Mouse (Mus musculus) large intestine, adult 2 months (tissue): ENCODE results near the gene Sycp2. TPM values are rescaled to one million over a fixed set of nuclear protein-coding genes. Genes with fewer than 3 reads are reported as not detected.

Experiments used
- DNase-seq: peaks from one replicate; pipeline ENCODE4 v3.0.0-alpha.2; 2012; ENCODE audit warnings: low read depth, low spot score
- WGBS: fragments of 180-500 bp; shearing (Covaris S2); methylation state at CpG from one replicate; pipeline ENCODE4 v1.1.7; 2018; 5-methylcytosine and 5-hydroxymethylcytosine counted together
- polyA plus RNA-seq: library from polyadenylated mRNA; depleted of rRNA; stranded (reverse); fragments of >200 nt; gene quantifications from 2 replicates; pipeline ENCODE4 v1.2.3, GENCODE M21; 2012; rRNA removed

The Sycp2 gene
- polyA plus RNA-seq, 1 experiment, result not detected

DNA sequence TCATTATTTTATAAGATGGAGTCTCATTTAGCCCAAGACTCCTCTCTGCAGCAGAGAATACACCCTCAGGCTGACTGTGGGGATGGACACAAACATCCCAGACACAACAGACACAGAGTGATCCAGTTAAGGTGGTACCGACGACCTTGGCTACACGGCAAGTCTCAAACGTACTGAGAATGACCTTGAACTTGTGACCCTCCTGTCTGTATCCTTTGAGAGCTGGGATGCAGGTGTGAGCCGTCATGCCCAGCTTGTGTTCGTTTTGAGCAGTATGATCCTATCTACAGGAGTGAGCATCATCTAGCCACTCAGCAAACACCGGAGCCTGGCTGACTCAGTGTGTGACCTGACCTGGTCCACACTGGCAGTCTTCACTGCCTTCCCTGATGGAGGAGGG is 93.9 kb downstream of the Sycp2 start:
- WGBS, result 51% methylated on average over 7 of the region's 7 CpGs
- no peak for DNase-seq

DNA sequence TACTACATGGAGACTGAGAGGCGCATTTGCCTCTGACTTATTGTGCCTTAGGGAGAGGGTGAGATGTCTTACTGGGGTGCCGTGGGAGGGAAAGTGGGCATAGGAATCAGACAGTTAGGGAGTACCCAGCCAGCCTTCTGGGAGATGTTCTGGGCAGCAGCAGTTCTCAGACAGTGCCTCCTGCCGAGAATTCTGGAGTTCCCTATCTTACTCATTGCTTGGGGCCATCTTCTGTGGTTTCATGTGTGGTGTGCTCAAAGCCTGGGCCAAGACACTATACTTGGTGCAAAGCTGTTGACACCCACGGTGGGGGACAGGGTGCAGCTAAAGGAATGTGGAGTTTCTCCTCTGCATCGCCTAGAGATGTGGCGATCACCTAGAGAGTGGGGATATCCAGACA is 102.8 kb downstream of the Sycp2 start:
- DNase-seq, result no peak
- WGBS, result 79% methylated on average over 6 of the region's 6 CpGs

DNA sequence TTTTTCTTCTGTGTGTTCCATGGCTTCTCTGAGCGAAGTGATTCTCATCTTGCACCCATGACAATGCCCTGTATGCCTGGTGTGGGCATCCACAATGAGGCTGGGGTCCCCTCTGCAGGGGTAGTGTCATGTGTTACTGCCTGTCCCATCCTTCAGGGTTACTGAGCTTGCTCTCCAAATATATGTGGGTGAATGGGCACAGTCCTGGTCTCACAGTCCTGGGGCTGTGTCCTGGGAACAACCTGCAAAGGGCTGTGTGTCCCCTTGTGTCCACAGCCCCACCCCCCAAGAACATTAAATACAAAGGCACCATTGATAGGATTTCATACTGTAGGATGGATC is 103.3 kb downstream of the Sycp2 start:
- 13% methylated on average over 1 of the region's 1 CpGs for WGBS
- DNase-seq, result no peak

DNA sequence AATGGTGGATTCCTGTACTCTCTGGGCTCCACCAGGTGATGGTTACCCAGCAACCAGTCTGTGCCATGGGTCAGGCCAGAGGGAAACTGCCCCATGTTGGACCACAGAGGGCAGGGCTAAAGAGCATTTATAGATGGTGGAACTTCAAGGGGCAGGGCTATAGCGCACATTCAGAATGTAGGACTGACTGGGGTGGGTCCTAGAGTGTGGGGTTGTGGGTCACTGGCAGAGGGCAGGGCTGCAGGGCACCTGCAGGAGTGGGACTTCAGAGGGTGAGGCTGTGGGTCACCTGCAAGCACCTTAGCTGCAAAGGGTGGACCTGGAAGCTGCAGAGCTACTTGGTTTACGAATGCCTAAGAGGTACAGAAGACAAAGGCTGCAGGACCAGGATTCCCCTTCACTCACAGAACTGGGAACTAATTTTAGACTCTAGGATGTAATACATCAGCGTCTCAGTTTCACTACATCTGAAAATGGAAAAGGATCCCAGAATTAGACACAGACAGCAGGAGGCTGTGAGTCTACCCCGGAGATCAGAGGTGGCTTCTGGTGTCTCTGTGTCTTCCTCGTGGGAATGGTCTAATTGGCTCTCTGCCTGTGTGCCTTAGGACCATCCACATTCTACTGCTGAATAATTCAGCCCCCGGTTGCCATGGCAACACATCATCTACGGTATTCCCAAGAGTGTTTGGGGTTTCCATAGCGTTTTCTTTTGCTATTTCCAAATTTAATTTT is 103.9 kb downstream of the Sycp2 start:
- no peak for DNase-seq
- 65% methylated on average over 8 of the region's 8 CpGs for WGBS

Other genes starting within 250 kb of the Sycp2 start
- gene Ppp1r3d, start 6.8 kb upstream of the Sycp2 start, polyA plus RNA-seq, result 0.68 and 1.1 TPM in 2 replicates
- gene Fam217b, start 6.8 kb upstream of the Sycp2 start, polyA plus RNA-seq, result 0.67 and 0.77 TPM in 2 replicates
- gene Cdh26, start 22.8 kb upstream of the Sycp2 start, polyA plus RNA-seq, result 0.10 and 0.16 TPM in 2 replicates